Mouse (Mus musculus): Measurements from ENCODE around the gene Cited2. TPM values are rescaled to one million over a fixed set of nuclear protein-coding genes. Genes with fewer than 3 reads are reported as not detected.

Gene Cited2
- polyA plus RNA-seq (2015; fragmentation: Nextera tagmentation; extraction: Ambion mirVana) = 41.8 and 42.1 TPM in 2 replicates

DNA sequence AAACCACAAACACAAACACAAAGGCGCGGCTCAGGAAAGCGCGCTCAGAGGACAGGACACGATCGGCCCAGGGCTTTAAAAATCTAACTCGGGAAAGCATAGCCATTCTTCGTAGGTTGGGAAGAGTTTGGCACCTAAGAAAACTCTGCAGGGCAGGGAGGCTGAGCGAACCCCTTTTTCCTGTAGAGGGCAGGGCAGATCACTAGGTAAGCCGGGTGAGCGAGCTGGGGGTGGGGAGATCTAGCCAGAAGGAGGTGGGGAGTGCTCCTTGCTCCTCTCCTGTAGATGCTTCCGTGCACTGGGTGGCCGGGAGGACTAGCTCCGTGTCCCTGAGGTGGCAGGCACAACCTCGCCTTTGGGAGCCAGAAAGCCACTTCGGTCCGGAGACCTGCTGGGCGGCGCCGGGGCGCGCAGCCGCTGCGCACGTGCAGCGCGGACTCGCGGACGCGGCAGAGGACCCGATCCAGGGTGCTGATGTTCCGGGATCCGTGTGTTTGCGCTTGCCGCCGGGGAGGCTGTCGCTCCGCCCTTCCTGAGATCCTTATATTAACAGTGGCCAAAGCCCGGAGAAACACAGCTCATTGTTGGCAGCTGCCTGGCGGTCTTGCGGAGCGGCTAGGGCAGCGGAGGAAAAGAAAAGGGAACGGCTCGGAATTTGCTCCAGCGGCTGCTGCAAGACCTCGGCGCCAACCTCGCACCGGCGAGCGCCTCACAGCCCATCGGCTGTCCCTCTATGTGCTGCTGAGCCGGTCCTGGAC lies at the start of gene Cited2:
TSS of gene Cited2 (plus strand) at position 566 of the 758 bp plus-strand sequence.

Other genes starting within 250 kb of the Cited2 start
- gene Txlnb, start 73.0 kb downstream of the Cited2 start, polyA plus RNA-seq (2015; fragmentation: Nextera tagmentation; extraction: Ambion mirVana) = 52.1 and 58.1 TPM in 2 replicates
- gene Heca, start 224.8 kb downstream of the Cited2 start, polyA plus RNA-seq (2015; fragmentation: Nextera tagmentation; extraction: Ambion mirVana) = 3.2 and 3.8 TPM in 2 replicates

Data from skeletal muscle tissue, postnatal 0 days (tissue).